Mouse (Mus musculus) lung, postnatal 0 days (tissue): ENCODE measurements around the gene Plcl1.

Source experiments
- CTCF ChIP-seq: IDR thresholded peaks from 2 replicates; pipeline ENCODE4 v1.5.1; 2016; ENCODE audit warnings: antibody characterized with exemption, mild to moderate bottlenecking
- EP300 ChIP-seq: IDR thresholded peaks from 2 replicates; pipeline ENCODE4 v1.6.1; 2016; ENCODE audit warnings: antibody characterized with exemption, mild to moderate bottlenecking, control low read depth

DNA sequence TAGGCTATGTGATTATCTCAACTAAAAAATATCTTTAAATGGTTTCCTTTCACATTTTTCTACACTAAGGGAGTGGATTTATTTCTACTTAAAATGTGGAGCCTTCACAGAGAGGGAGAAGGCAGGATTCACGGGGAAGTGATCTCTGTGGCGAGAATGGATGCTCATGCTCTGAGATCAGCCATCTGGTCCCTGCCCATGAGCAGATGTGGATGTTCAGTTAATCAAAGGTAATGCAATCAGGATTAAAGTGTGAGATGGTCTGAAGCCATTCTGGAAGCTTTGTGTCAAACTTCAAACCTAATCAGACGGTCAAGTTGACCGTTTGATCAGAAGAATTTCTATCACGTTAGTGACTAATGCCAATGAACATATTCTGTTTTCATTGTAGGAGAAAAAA, 280.5 kb downstream of the Plcl1 start:
- TF ChIP-seq CTCF = no peak
- TF ChIP-seq EP300 = no peak
